ENCODE assay signal across 8 mouse cellular contexts in the genomic region with DNA sequence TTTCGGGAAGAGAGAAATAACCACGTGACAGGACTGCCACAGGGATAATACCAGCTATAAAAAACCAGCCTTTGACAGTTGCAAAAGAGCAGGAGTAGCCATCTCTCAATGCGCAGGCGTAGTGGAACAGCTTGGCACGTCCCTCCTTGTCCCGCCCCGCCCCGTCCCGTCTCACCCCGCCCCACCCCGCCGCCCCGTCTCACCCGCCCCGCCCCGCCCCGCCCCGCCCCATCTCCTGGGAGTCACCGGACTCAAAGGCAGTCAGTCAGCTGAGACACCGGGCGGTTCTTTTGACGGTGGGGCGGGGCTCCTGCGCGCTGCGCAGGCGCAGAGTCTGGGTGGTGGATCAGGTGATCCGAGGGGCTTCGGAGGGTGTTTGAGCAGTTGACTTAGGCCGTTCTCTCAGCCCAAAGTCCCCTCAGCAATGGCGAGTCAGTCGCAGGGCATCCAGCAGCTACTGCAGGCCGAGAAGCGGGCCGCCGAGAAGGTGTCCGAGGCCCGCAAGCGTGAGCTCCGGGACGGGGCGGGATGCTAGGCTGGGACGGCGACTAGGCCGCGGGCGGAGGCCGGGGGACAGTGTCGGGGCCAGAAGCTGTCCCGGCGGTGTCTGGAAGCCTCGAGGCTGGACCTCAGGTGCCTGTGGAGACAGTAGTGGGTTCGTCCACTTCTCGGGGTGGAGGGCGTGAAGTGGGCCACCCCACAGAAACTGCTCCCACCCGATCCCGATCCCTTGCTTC. TPM values are rescaled to one million over a fixed set of nuclear protein-coding genes. Genes with fewer than 3 reads are reported as not detected.
DNase-seq lines count a peak whose midpoint lies in the region; ATAC-seq and TF ChIP-seq lines count a peak whose summit lies in the region.

Atp6v1g1 (plus strand) TSS at position 279 of the 737 bp plus-strand sequence.

- peak within 1 kb of the TSS; percentile 53 for H3K4me2 ChIP-seq in forebrain, embryonic 15.5 days (replicated peaks)
- H3K4me2 ChIP-seq in lung, embryonic 15.5 days: peak within 1 kb of the TSS; percentile 63

- in situ Hi-C loops in ES-E14 (cut with MboI; ENCODE audit: low sequenced_read_pairs in 2 of 2, unreplicated experiment in 2 of 2): no loop called here

- H3K4me1 ChIP-seq in ES-E14 (ENCODE audit: control insufficient read depth in 2 of 2, insufficient read depth in 2 of 2, low read length in 2 of 2, poor library complexity in 1 of 2): peaks cover 0 to 9% of the 10 kb centered on the region in 2 experiments; a peak in 3 of 4 replicates
- H3K4me1 ChIP-seq in forebrain, embryonic 15.5 days: peaks cover 32% of the 10 kb centered on the region
- peaks cover 23% of the 10 kb centered on the region for H3K4me1 ChIP-seq in lung, embryonic 15.5 days

- H3K4me3 ChIP-seq in ES-E14 (ENCODE audit: insufficient read depth in 1 of 2, low read depth in 1 of 2, low read length in 2 of 2, poor library complexity in 1 of 2, severe bottlenecking in 1 of 2): peak within 1 kb of the TSS; percentile 96 to 97
- H3K4me3 ChIP-seq in forebrain, embryonic 15.5 days: peak within 1 kb of the TSS; percentile 52
- peak within 1 kb of the TSS; percentile 70 for H3K4me3 ChIP-seq in layer of hippocampus, adult 2 months
- peak within 1 kb of the TSS; percentile 76 for H3K4me3 ChIP-seq in lung, embryonic 15.5 days

- peak within 1 kb of the TSS; percentile 24; the same call in 1 of the 2 replicates for H3K27ac ChIP-seq in ES-E14 (ENCODE audit: insufficient read depth, low read depth, low read length, poor library complexity, severe bottlenecking)
- peak within 1 kb of the TSS; percentile 75 for H3K27ac ChIP-seq in forebrain, embryonic 15.5 days (replicated peaks)
- H3K27ac ChIP-seq in layer of hippocampus, adult 2 months: peak within 1 kb of the TSS; percentile 95
- H3K27ac ChIP-seq in lung, embryonic 15.5 days: peak within 1 kb of the TSS; percentile 76

- peak; percentile 96 for ATAC-seq in forebrain, embryonic 15.5 days (replicated peaks)
- ATAC-seq in lung, embryonic 15.5 days (ENCODE audit: borderline replicate concordance, extremely low read depth, low FRiP score, low TSS enrichment): peak; percentile 93

- H3K9ac ChIP-seq in ES-E14 (ENCODE audit: insufficient read depth, low read depth, low read length, poor library complexity, severe bottlenecking): peak within 1 kb of the TSS; percentile 95
- H3K9ac ChIP-seq in forebrain, embryonic 15.5 days (replicated peaks): peak within 1 kb of the TSS; percentile 77
- H3K9ac ChIP-seq in lung, embryonic 15.5 days: peak within 1 kb of the TSS; percentile 83

- no peaks in the 10 kb centered on the region for H3K27me3 ChIP-seq in forebrain, embryonic 15.5 days
- no peaks in the 10 kb centered on the region for H3K27me3 ChIP-seq in lung, embryonic 15.5 days

- peak; percentile 86 for DNase-seq in ES-E14 (ENCODE audit: low read depth, low spot score)
- DNase-seq in cerebellum, adult 11 months: peak; percentile 94
- peak; percentile 93 for DNase-seq in heart, postnatal 25 days (ENCODE audit: low spot score)
- peak; percentile 93 to 94 for DNase-seq in layer of hippocampus, adult 2 months (ENCODE audit: low spot score in 2 of 2)
- peak; percentile 94 for DNase-seq in ovary, adult 18-20 months (ENCODE audit: low spot score)
- DNase-seq in thymus, postnatal 0 days (ENCODE audit: low spot score): peak; percentile 95

- no peaks in the 10 kb centered on the region for H3K9me3 ChIP-seq in ES-E14 (ENCODE audit: control insufficient read depth, insufficient read depth, low read depth, low read length)
- H3K9me3 ChIP-seq in forebrain, embryonic 15.5 days: no peaks in the 10 kb centered on the region
- H3K9me3 ChIP-seq in lung, embryonic 15.5 days: no peaks in the 10 kb centered on the region

- intact Hi-C loops in heart, postnatal 25 days (cut with DNase I): loop anchor here (5.0 kb wide), 2 partner anchors 47 to 127 kb away; partner anchors contain the start of gene Whrn

- under 1% methylated on average over 57 of the region's 57 CpGs for WGBS in forebrain, embryonic 15.5 days
- WGBS in lung, embryonic 15.5 days: under 1% methylated on average over 55 of the region's 57 CpGs

- H3K36me3 ChIP-seq in ES-E14 (ENCODE audit: control insufficient read depth, insufficient read depth, low read length, poor library complexity, severe bottlenecking): peaks cover 7% of the 10 kb centered on the region
- H3K36me3 ChIP-seq in forebrain, embryonic 15.5 days: peaks cover 12% of the 10 kb centered on the region
- H3K36me3 ChIP-seq in lung, embryonic 15.5 days: peaks cover 16% of the 10 kb centered on the region

- TF ChIP-seq CTCF in layer of hippocampus, adult 2 months (conservative IDR thresholded peaks at IDR 0.05): no peak; the same call in 1 of the 2 replicates

TF ChIP-seq in ES-E14, 5 proteins besides CTCF, POLR2A, EP300 and RAD21:
- no peak; the same call in 1 of the 2 replicates for TF ChIP-seq HCFC1 (IDR thresholded peaks at IDR 0.05; ENCODE audit: borderline replicate concordance, insufficient read depth, low read length)
- TF ChIP-seq MAFK (IDR thresholded peaks at IDR 0.05; ENCODE audit: insufficient read depth, low read depth, low read length): no peak
- TF ChIP-seq ZC3H11A (IDR thresholded peaks at IDR 0.05; ENCODE audit: borderline replicate concordance, low read depth, low read length): no peak
- no peak for TF ChIP-seq ZNF384 (IDR thresholded peaks at IDR 0.05; ENCODE audit: low read depth, low read length)
- no peak for TF ChIP-seq CHD2 (IDR thresholded peaks at IDR 0.05; ENCODE audit: low read depth, low read length)

RNA-seq across cellular contexts. Expression of gene Atp6v1g1, which starts in this region (rescaled TPM):
- total RNA-seq in ES-E14 (2012; rRNA removed): 67.2 and 105 TPM in 2 replicates
- polyA plus RNA-seq in forebrain, embryonic 15.5 days (2015; fragmentation: Nextera tagmentation; extraction: Ambion mirVana): 452 and 469 TPM in 2 replicates
- 100 to 1,000 TPM; 144 to 162 TPM for total RNA-seq in heart, postnatal 25 days (2021)
- 100 to 1,000 TPM; 119 to 128 TPM for total RNA-seq in layer of hippocampus, adult 2 months (2021)
- polyA plus RNA-seq in lung, embryonic 15.5 days (2015; fragmentation: Nextera tagmentation; extraction: Ambion mirVana): 265 and 273 TPM in 2 replicates
- polyA plus RNA-seq in thymus, postnatal 0 days (2015; fragmentation: Nextera tagmentation; extraction: Ambion mirVana): 373 and 381 TPM in 2 replicates

Comparison
In these comparisons a context has a peak if more than half of its experiments do, and no peak if none do; other contexts are left out.
1. Peak in every context shown above with its lines: DNase-seq, ATAC-seq, H3K4me3 ChIP-seq and H3K27ac ChIP-seq.
2. H3K27ac ChIP-seq: peak in every context shown above with its lines; median percentile 95 in layer of hippocampus, adult 2 months; 76 in lung, embryonic 15.5 days; 75 in forebrain, embryonic 15.5 days; 24 in ES-E14.